Mouse (Mus musculus) thymus, postnatal 10 days (tissue): ENCODE measurements around the gene Olfr709-ps1.
"Not testable (repeated sequence)": the region's sequence is repeated elsewhere in the genome, so short reads cannot be mapped to it uniquely, and the experiment has no call there.

Experiments
- DNase-seq, 2 experiments: peaks; one replicate each; pipeline ENCODE4 v3.0.0; 2021; ENCODE audit warnings: low spot score in 2 of 2

Gene Olfr709-ps1

DNA sequence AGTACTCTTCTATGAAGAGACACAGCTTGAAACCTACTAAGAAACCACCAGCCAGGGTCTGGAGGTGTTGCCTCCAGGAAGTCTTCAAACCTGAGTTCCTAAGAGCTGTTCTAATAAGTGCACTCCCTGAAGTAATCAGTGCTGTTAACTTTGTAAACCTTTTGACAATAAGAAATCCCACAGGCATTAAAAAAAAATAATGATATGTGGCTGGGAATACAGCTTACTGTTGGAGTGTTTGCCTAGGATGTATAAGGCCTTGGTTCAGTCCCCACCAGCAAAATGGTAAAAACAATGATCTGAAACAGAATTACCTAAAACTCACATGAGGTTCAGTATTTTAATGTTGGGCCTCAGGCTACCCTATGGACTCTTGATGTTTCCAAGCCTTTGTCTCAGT, at the start of gene Olfr709-ps1:
Gene Olfr709-ps1, minus strand, starts transcription at position 101 of the 400 bp plus-strand sequence.
- DNase-seq = no peak

- no peak for DNase-seq
These were observed 43.3 kb upstream of the Olfr709-ps1 start, which contains the start of gene Olfr711 for GRCm38 (mm10) chr7:106975353-106975752. TSS of gene Olfr711 (minus strand) at chr7:106975453.

DNA sequence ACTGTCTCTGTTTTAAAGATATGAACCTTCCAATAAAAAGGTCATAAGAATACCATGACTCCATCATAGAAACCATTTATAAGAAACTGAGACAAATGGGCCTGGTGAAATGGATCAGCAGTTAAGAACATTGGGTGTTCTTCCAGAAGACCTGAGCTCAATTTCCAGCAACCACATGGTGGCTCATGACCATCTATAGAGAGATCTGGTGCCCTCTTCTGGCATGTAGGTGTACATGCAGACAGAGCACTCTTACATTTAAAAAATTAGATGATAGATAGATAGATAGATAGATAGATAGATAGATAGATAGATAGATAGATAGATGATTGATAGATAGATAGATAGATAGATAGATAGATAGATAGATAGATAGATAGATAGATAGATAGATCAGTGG, 35.5 kb upstream of the Olfr709-ps1 start:
- DNase-seq = not testable (repeated sequence)

DNA sequence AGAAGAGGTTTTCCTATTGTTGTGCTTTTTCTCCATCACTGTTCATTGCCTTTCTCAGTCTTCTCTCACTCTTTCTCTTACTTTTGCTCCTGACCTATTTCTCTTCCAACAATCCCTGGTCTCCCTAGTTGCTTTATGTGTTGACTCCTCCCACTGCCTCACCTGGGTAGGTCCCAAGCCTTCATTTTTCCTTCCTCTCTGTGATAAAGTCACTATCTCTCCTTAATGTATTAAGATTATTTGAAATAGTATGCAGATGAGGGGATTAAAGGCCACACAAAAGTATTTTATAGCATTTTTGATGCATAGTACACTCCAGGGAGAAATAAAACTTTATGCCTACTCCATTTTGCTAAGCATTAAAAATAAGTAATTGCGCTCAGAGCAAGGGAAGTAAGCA, 31.8 kb upstream of the Olfr709-ps1 start, which contains the start of gene Olfr6:
Gene Olfr6, minus strand, starts transcription at position 101 of the 400 bp plus-strand sequence.
- no peak for DNase-seq

- no peak for DNase-seq
These were observed 16.2 kb upstream of the Olfr709-ps1 start, which contains the start of gene Olfr710 for GRCm38 (mm10) chr7:106948212-106948611. TSS of gene Olfr710 (minus strand) at chr7:106948312.

- DNase-seq = peak in 1 of 2 experiments; percentile 6
These were observed 11.1 kb downstream of the Olfr709-ps1 start for GRCm38 (mm10) chr7:106920961-106921360.

GRCm38 (mm10) chr7:106907676-106908075, 24.3 kb downstream of the Olfr709-ps1 start, which contains the start of gene Olfr1532-ps1:
TSS of gene Olfr1532-ps1 (plus strand) at chr7:106908001.
- DNase-seq = no peak

DNA sequence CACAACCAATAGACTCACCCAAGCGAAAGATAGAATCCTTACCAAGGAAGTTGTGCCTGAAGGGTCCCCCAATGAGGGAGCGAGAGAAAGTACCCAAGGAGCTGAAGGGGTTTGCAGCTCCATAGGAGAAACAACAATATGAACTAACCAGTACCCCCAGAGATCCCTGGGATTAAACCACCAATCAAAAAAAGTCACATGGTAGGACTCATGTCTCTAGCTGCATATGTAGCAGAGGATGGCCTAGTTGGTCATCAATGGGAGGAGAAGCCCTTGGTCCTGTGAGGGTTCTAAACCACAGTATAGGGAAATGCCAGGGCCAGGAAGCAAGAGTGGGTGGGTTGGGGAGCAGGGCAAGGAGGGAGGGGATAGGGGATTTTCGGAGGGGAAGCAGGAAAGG, 30.9 kb downstream of the Olfr709-ps1 start, which contains the start of gene Olfr707:
Gene Olfr707, minus strand, starts transcription at position 101 of the 400 bp plus-strand sequence.
- DNase-seq = not testable (repeated sequence)

GRCm38 (mm10) chr7:106888062-106888461, 44.0 kb downstream of the Olfr709-ps1 start, which contains the start of gene Olfr706:
TSS of gene Olfr706 (minus strand) at chr7:106888162.
- no peak for DNase-seq

- DNase-seq = no peak
These were observed 55.2 kb downstream of the Olfr709-ps1 start, which contains the start of gene Olfr705 for GRCm38 (mm10) chr7:106876791-106877190. TSS of gene Olfr705 (minus strand) at chr7:106876891.
